Mouse (Mus musculus): ENCODE results near the gene Eps8l1. TPM values are rescaled to one million over a fixed set of nuclear protein-coding genes. Genes with fewer than 3 reads are reported as not detected.

The Eps8l1 gene
- polyA plus RNA-seq, 1 experiment from 2014 or later = 25.2 TPM

GRCm38 (mm10) chr7:4497271-4497903 lies 36.9 kb downstream of the Eps8l1 start:
- DNase-seq (ENCODE audit: low spot score) (no peak), ATAC-seq (ENCODE audit: low FRiP score, low TSS enrichment) (no peak)
- Histone ChIP-seq H3K27me3 (ENCODE audit: control insufficient read depth, insufficient read depth, low read length) (no peaks in the 10 kb centered on the region), H3K9ac (ENCODE audit: low read length) (peak overlapping the region; percentile 23), H3K9me3 (ENCODE audit: control insufficient read depth, low read length) (no peaks in the 10 kb centered on the region), H3K36me3 (ENCODE audit: control insufficient read depth, insufficient read depth, low read length) (peaks cover 15% of the 10 kb centered on the region), H3K4me1 (replicated peaks; ENCODE audit: control insufficient read depth, insufficient read depth) (peaks cover 12% of the 10 kb centered on the region), H3K4me2 (replicated peaks; ENCODE audit: low read depth) (peak overlapping the region; percentile 72; the same call in 1 of the 2 replicates), H3K4me3 (ENCODE audit: low read depth, low read length) (no peak overlapping the region), H3K27ac (replicated peaks) (peak overlapping the region; percentile 63)
- TF ChIP-seq EP300 (optimal IDR thresholded peaks at IDR 0.05) = no peak
- TF ChIP-seq CTCF (IDR thresholded peaks at IDR 0.05; ENCODE audit: low read depth) = no peak
- 85% methylated on average over 9 of the region's 9 CpGs for WGBS

GRCm38 (mm10) chr7:4498251-4498650 lies 37.8 kb downstream of the Eps8l1 start:
- TF ChIP-seq CTCF (IDR thresholded peaks at IDR 0.05; ENCODE audit: low read depth) (no peak), EP300 (optimal IDR thresholded peaks at IDR 0.05) (peak; percentile 59)
- Histone ChIP-seq H3K27ac (replicated peaks) (peak overlapping the region; percentile 81), H3K4me3 (ENCODE audit: low read depth, low read length) (peak overlapping the region; percentile 87; the same call in 1 of the 2 replicates), H3K4me2 (replicated peaks; ENCODE audit: low read depth) (peak overlapping the region; percentile 72), H3K36me3 (ENCODE audit: control insufficient read depth, insufficient read depth, low read length) (peaks cover 10% of the 10 kb centered on the region), H3K27me3 (ENCODE audit: control insufficient read depth, insufficient read depth, low read length) (no peaks in the 10 kb centered on the region), H3K9me3 (ENCODE audit: control insufficient read depth, low read length) (no peaks in the 10 kb centered on the region), H3K9ac (ENCODE audit: low read length) (peak overlapping the region; percentile 54; the same call in 1 of the 2 replicates), H3K4me1 (replicated peaks; ENCODE audit: control insufficient read depth, insufficient read depth) (peaks cover 8% of the 10 kb centered on the region)
- WGBS = 26% methylated on average over 9 of the region's 9 CpGs
- DNase-seq (ENCODE audit: low spot score) (peak; percentile 64), ATAC-seq (ENCODE audit: low FRiP score, low TSS enrichment) (peak; percentile 60; the same call in 1 of the 2 replicates)

GRCm38 (mm10) chr7:4499034-4499433 lies 38.6 kb downstream of the Eps8l1 start:
- H3K27me3 ChIP-seq (ENCODE audit: control insufficient read depth, insufficient read depth, low read length) = no peaks in the 10 kb centered on the region
- H3K36me3 ChIP-seq (ENCODE audit: control insufficient read depth, insufficient read depth, low read length) = peaks cover 10% of the 10 kb centered on the region
- WGBS = 75% methylated on average over 4 of the region's 4 CpGs
- peak overlapping the region; percentile 87; the same call in 1 of the 2 replicates for H3K4me3 ChIP-seq (ENCODE audit: low read depth, low read length)
- peak overlapping the region; percentile 81 for H3K27ac ChIP-seq (replicated peaks)
- peak overlapping the region; percentile 72 for H3K4me2 ChIP-seq (replicated peaks; ENCODE audit: low read depth)
- H3K9me3 ChIP-seq (ENCODE audit: control insufficient read depth, low read length) = no peaks in the 10 kb centered on the region
- H3K9ac ChIP-seq (ENCODE audit: low read length) = peak overlapping the region; percentile 54
- no peak for TF ChIP-seq EP300 (optimal IDR thresholded peaks at IDR 0.05)
- no peak for TF ChIP-seq CTCF (IDR thresholded peaks at IDR 0.05; ENCODE audit: low read depth)
- ATAC-seq (ENCODE audit: low FRiP score, low TSS enrichment) (no peak), DNase-seq (ENCODE audit: low spot score) (no peak)
- H3K4me1 ChIP-seq (replicated peaks; ENCODE audit: control insufficient read depth, insufficient read depth) = peaks cover 8% of the 10 kb centered on the region

- H3K27me3 ChIP-seq (ENCODE audit: control insufficient read depth, insufficient read depth, low read length) = no peaks in the 10 kb centered on the region
- peak; percentile 50 for DNase-seq (ENCODE audit: low spot score)
- peak overlapping the region; percentile 87 for H3K4me3 ChIP-seq (ENCODE audit: low read depth, low read length)
- peak; percentile 40 for ATAC-seq (ENCODE audit: low FRiP score, low TSS enrichment)
- WGBS = 1% methylated on average over 37 of the region's 52 CpGs
- peak overlapping the region; percentile 98 for H3K9ac ChIP-seq (ENCODE audit: low read length)
- TF ChIP-seq CTCF (IDR thresholded peaks at IDR 0.05; ENCODE audit: low read depth) (no peak), EP300 (optimal IDR thresholded peaks at IDR 0.05) (no peak)
- no peaks in the 10 kb centered on the region for H3K9me3 ChIP-seq (ENCODE audit: control insufficient read depth, low read length)
- H3K27ac ChIP-seq (replicated peaks) = peak overlapping the region; percentile 96
- peaks cover 8% of the 10 kb centered on the region for H3K4me1 ChIP-seq (replicated peaks; ENCODE audit: control insufficient read depth, insufficient read depth)
- H3K4me2 ChIP-seq (replicated peaks; ENCODE audit: low read depth) = peak overlapping the region; percentile 72
- H3K36me3 ChIP-seq (ENCODE audit: control insufficient read depth, insufficient read depth, low read length) = peaks cover 8% of the 10 kb centered on the region
Measured at GRCm38 (mm10) chr7:4500892-4501471, 40.5 kb downstream of the Eps8l1 start.

GRCm38 (mm10) chr7:4501558-4502397 lies 41.3 kb downstream of the Eps8l1 start, which contains the start of gene Ppp1r12c:
Ppp1r12c (minus strand) TSS chr7:4501680.
- Histone ChIP-seq H3K27me3 (ENCODE audit: control insufficient read depth, insufficient read depth, low read length) (no peaks in the 10 kb centered on the region), H3K27ac (replicated peaks) (peak within 1 kb of the TSS; percentile 96), H3K9me3 (ENCODE audit: control insufficient read depth, low read length) (no peaks in the 10 kb centered on the region), H3K4me1 (replicated peaks; ENCODE audit: control insufficient read depth, insufficient read depth) (peaks cover 8% of the 10 kb centered on the region), H3K9ac (ENCODE audit: low read length) (peak within 1 kb of the TSS; percentile 98), H3K36me3 (ENCODE audit: control insufficient read depth, insufficient read depth, low read length) (peaks cover under 1% of the 10 kb centered on the region; the same call in 1 of the 2 replicates), H3K4me3 (ENCODE audit: low read depth, low read length) (peak within 1 kb of the TSS; percentile 87), H3K4me2 (replicated peaks; ENCODE audit: low read depth) (peak within 1 kb of the TSS; percentile 72)
- ATAC-seq (ENCODE audit: low FRiP score, low TSS enrichment) (peak; percentile 92), DNase-seq (ENCODE audit: low spot score) (peak; percentile 96)
- under 1% methylated on average over 61 of the region's 62 CpGs for WGBS
- TF ChIP-seq CTCF (IDR thresholded peaks at IDR 0.05; ENCODE audit: low read depth) (no peak), EP300 (optimal IDR thresholded peaks at IDR 0.05) (no peak)

All from stomach, postnatal 0 days (tissue).